Mouse (Mus musculus): ENCODE data around the gene Hus1b. TPM values are rescaled to one million over a fixed set of nuclear protein-coding genes. Genes with fewer than 3 reads are reported as not detected.

Gene Hus1b
- total RNA-seq, 2 experiments from 2014 or later: 0.65 to 1.3 TPM

- peak; percentile 53 for ATAC-seq (ENCODE audit: poor library complexity, severe bottlenecking)
These were observed 4.5 kb upstream of the Hus1b start for GRCm38 (mm10) chr13:30952044-30952443.

GRCm38 (mm10) chr13:30949181-30949580 lies 1.6 kb upstream of the Hus1b start:
- peak; percentile 81 for ATAC-seq (ENCODE audit: poor library complexity, severe bottlenecking)

- ATAC-seq (ENCODE audit: poor library complexity, severe bottlenecking): no peak
These were observed 430 bp downstream of the Hus1b start for GRCm38 (mm10) chr13:30947129-30947528.

- ATAC-seq (ENCODE audit: poor library complexity, severe bottlenecking): no peak
These were observed 1.8 kb downstream of the Hus1b start for GRCm38 (mm10) chr13:30945788-30946187.

- 0 out of 2 replicates have a peak, but pooled peaks have one; percentile 51 for ATAC-seq (ENCODE audit: poor library complexity, severe bottlenecking)
These were observed 14.6 kb downstream of the Hus1b start for GRCm38 (mm10) chr13:30932972-30933371.

GRCm38 (mm10) chr13:30931613-30932012 lies 15.9 kb downstream of the Hus1b start:
- no peak for ATAC-seq (ENCODE audit: poor library complexity, severe bottlenecking)

GRCm38 (mm10) chr13:30929119-30929518 lies 18.4 kb downstream of the Hus1b start:
- no peak for ATAC-seq (ENCODE audit: poor library complexity, severe bottlenecking)

GRCm38 (mm10) chr13:30924269-30924668 lies 23.3 kb downstream of the Hus1b start:
- no peak for ATAC-seq (ENCODE audit: poor library complexity, severe bottlenecking)

- no peak for ATAC-seq (ENCODE audit: poor library complexity, severe bottlenecking)
These were observed 25.6 kb downstream of the Hus1b start for GRCm38 (mm10) chr13:30921914-30922313.

- no peak for ATAC-seq (ENCODE audit: poor library complexity, severe bottlenecking)
These were observed 33.8 kb downstream of the Hus1b start for GRCm38 (mm10) chr13:30913757-30914156.

GRCm38 (mm10) chr13:30913028-30913427 lies 34.5 kb downstream of the Hus1b start:
- ATAC-seq (ENCODE audit: poor library complexity, severe bottlenecking): peak; percentile 56

- ATAC-seq (ENCODE audit: poor library complexity, severe bottlenecking): no peak
These were observed 35.5 kb downstream of the Hus1b start for GRCm38 (mm10) chr13:30911931-30912625.

- ATAC-seq (ENCODE audit: poor library complexity, severe bottlenecking): no peak
These were observed 36.7 kb downstream of the Hus1b start for GRCm38 (mm10) chr13:30910889-30911288.

GRCm38 (mm10) chr13:30902286-30902685 lies 45.3 kb downstream of the Hus1b start:
- ATAC-seq (ENCODE audit: poor library complexity, severe bottlenecking): no peak

GRCm38 (mm10) chr13:30901387-30902041 lies 46.0 kb downstream of the Hus1b start:
- peak; percentile 49; the same call in 1 of the 2 replicates for ATAC-seq (ENCODE audit: poor library complexity, severe bottlenecking)

Other genes starting within 250 kb of the Hus1b start
- gene Irf4, start 198.5 kb downstream of the Hus1b start, total RNA-seq (2015): 13.0 and 14.1 TPM in 2 replicates
- 12.4 and 13.4 TPM in 2 replicates for gene Irf4, start 198.5 kb downstream of the Hus1b start, total RNA-seq (2017)
- gene Exoc2, start 26.3 kb upstream of the Hus1b start, total RNA-seq (2015): 51.4 and 59.8 TPM in 2 replicates
- 51.5 and 53.6 TPM in 2 replicates for gene Exoc2, start 26.3 kb upstream of the Hus1b start, total RNA-seq (2017)
- gene Gm5447, start 26.4 kb upstream of the Hus1b start, total RNA-seq (2015): 0.07 TPM in 1 of 2 replicates, not detected in the other
- gene Gm5447, start 26.4 kb upstream of the Hus1b start, total RNA-seq (2017): 0.59 TPM in 1 of 2 replicates, not detected in the other